Mouse (Mus musculus) cerebellum, adult 8-10 months (tissue): ENCODE data around the gene Alkbh3.

Experiments
- DNase-seq: peaks from one replicate; pipeline ENCODE4 v3.0.0; 2022

Gene Alkbh3

GRCm38 (mm10) chr2:94010335-94011291 lies at the start of gene Alkbh3:
Gene Alkbh3, minus strand, starts transcription at chr2:94010807.
- peak; percentile 92 for DNase-seq

GRCm38 (mm10) chr2:94059459-94059858 lies 48.9 kb upstream of the Alkbh3 start:
- no peak for DNase-seq

- DNase-seq: peak; percentile 48
Measured at GRCm38 (mm10) chr2:94054813-94055212, 44.2 kb upstream of the Alkbh3 start.

GRCm38 (mm10) chr2:94051952-94052351 lies 41.3 kb upstream of the Alkbh3 start:
- DNase-seq: no peak

- DNase-seq: no peak
Measured at GRCm38 (mm10) chr2:94050901-94051300, 40.3 kb upstream of the Alkbh3 start.

GRCm38 (mm10) chr2:94049471-94050176 lies 39.0 kb upstream of the Alkbh3 start:
- no peak for DNase-seq

- DNase-seq: no peak
Measured at GRCm38 (mm10) chr2:94048733-94049470, 38.3 kb upstream of the Alkbh3 start.

GRCm38 (mm10) chr2:94048271-94048670 lies 37.7 kb upstream of the Alkbh3 start:
- no peak for DNase-seq

GRCm38 (mm10) chr2:94045411-94046090 lies 34.9 kb upstream of the Alkbh3 start:
- peak; percentile 17 for DNase-seq

- DNase-seq: no peak
Measured at GRCm38 (mm10) chr2:94044174-94044573, 33.6 kb upstream of the Alkbh3 start.

- no peak for DNase-seq
Measured at GRCm38 (mm10) chr2:94043662-94044061, 33.1 kb upstream of the Alkbh3 start.

GRCm38 (mm10) chr2:94042461-94042860 lies 31.9 kb upstream of the Alkbh3 start:
- DNase-seq: no peak

GRCm38 (mm10) chr2:94040391-94041125 lies 30.0 kb upstream of the Alkbh3 start:
- DNase-seq: no peak

GRCm38 (mm10) chr2:94035428-94036331 lies 25.1 kb upstream of the Alkbh3 start:
- DNase-seq: peak; percentile 81

GRCm38 (mm10) chr2:94030602-94031001 lies 20.0 kb upstream of the Alkbh3 start:
- DNase-seq: no peak

- no peak for DNase-seq
Measured at GRCm38 (mm10) chr2:94024637-94025036, 14.0 kb upstream of the Alkbh3 start.

- peak; percentile 87 for DNase-seq
Measured at GRCm38 (mm10) chr2:94002331-94002730, 8.3 kb downstream of the Alkbh3 start.

GRCm38 (mm10) chr2:94001918-94002317 lies 8.7 kb downstream of the Alkbh3 start:
- DNase-seq: no peak

- DNase-seq: no peak
Measured at GRCm38 (mm10) chr2:94001411-94001810, 9.2 kb downstream of the Alkbh3 start.

GRCm38 (mm10) chr2:93996254-93996653 lies 14.4 kb downstream of the Alkbh3 start, which contains the start of gene Gm27027:
Gene Gm27027, minus strand, starts transcription at chr2:93996354.
- no peak for DNase-seq

GRCm38 (mm10) chr2:93992810-93993209 lies 17.8 kb downstream of the Alkbh3 start:
- no peak for DNase-seq
